Mouse (Mus musculus) liver (tissue): ENCODE data around the gene Cyp17a1.
A peak's percentile ranks its signal among the peaks of the same experiment; 100 is the strongest.

Experiments used
- DNase-seq: peaks from one replicate; pipeline ENCODE4 v3.0.0-alpha.2; 2020; ENCODE audit warnings: mixed read lengths

Gene Cyp17a1

DNA sequence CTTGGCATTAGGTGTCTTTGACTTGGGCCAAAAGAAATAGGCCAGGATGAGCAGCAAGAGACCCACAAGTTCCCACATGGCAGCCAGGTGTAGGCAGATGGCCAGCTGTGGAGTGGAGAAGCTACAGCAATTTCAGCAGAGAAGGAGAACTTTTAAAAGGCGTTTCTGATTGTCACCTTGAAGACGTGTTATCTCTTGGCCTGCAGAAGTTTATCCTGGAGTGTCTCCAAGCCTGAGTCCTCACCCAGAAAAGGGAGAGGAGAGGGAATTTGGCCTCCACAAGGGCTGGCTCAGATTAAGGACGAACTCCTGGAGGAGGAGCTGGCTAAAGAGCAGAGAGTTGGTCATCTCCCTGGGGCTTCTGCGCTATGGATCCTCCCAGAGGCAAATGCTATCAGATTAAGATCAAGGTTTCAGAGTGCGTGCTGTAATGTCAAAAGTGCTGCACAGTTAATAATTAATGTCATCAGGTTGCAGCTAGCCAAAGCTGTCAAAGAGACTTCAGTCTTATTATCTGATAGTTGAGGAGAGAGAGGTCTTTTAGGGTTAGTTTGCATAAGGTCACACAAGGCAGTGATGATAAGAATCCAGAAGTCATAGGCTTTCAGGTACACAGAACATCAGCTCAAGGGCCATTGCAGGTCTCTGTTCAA, at the start of gene Cyp17a1:
Gene Cyp17a1, minus strand, starts transcription at position 407 of the 653 bp plus-strand sequence.
- no peak for DNase-seq

DNA sequence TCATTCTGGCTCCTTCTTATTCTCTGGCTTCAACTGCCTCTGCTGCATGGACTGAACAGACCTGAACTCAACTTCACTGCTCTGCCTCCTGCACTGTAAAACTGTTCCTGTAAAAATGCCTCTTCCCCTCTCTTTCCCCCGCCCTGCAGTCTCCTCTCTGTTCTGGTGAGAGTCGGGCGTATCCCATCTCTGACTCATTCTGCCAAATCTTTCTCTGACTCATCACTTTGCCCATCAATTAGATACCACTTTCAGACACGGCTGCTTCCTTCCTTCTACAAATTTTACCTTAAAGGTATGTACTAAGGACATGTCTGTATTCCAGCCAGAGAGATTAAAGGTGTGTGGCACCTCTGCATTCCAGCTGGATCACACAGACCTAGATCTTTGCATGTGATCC, 45.2 kb upstream of the Cyp17a1 start:
- DNase-seq = no peak

DNA sequence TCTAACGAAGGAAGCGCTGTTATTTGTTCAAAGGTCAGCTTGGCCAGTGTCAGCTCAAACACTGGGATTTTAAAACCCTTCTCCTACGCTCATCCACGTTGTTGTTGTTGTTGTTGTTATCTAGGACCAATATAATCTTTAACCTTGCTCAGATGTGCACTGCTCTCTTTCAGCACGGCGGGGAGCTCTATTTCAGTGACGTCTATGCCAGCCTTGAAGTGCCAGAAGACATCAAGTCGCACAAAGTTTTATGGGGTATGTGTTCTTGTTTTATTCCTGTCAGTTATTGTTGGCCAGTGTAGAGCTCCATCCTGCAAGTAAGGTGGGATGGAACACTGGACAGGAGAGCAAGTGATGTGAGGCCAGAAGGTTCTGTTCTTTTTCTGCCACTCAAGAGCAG, 42.0 kb upstream of the Cyp17a1 start:
- DNase-seq = no peak

DNA sequence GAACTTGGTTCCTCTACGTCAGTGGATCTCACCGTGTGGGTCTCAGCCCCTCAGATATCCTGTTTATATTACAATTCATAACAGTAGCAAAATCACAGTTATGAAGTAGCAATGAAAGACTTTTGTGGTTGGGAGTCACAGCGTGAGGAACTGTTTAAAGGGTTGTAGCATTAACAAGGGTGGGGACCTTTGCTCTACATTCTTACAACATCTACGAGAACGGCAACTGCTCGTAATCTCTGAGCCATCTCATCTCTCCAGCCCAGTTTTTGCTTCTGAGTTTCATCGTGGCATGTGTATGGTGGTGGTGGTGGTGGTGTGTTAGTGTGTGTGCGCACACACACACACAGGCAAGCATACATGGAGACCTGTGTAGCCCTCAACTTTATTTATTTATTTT, 41.3 kb upstream of the Cyp17a1 start:
- no peak for DNase-seq

DNA sequence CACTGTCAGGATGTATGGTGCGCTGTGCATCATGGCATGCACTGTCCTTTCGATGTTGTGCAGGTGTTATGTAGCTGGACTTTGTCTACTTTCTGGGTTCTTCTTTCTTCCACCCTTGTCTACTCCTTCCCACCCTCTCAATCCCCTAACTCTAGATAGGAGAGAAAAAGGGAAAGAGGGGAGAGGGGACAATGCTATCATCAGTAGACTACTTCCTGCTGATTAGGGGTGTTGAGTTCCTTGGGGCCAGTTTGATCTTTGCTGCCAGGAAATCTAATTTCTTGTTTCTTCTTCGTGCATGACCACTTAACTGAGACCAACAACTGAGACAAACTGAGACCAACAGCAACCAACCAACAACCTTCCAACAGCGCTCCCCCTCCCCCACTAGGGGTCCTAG, 37.6 kb upstream of the Cyp17a1 start:
- no peak for DNase-seq

DNA sequence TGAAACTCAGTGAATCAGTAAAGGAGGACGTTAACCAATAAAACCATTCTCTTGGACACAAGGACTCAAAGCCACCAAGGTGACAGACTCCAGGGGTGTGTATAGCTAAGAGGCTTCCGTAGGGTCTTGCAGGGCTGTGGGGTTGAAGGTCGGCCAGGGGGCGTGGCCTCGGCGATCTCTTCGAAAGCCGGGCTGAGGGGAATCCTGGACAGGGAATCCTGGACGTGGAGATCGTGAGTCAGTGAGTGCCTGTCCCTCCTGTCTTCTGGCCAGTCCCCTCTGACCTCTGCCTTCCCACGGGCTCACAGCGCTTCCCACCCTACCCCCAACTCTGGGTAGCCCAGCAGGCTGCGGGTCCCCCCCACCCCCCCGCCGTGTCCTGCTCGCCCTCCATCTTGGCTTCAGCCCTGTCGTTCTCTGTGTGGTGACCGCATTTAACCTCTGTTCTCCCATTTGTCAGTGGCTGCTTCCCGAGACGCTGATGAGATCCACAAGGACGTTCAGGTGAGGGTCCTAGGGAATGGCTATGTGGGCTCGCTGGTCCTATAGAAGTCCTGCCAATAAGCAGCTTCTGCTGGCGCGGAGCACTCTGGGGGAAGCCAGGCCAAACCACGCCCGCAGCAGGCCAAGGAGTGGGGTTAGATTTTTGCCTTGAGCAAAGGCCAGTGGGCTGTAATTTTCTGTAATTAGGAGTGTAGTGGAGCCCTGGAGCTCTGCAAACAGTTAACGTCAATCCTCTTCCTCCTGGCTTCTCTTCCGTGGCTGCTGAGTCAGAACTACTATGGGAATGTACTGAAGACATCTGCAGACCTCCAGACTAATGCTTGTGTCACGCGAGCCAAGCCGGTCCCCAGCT, 34.6 kb upstream of the Cyp17a1 start, which contains the start of gene As3mt:
Gene As3mt, plus strand, starts transcription at position 163 of the 856 bp plus-strand sequence.
- peak; percentile 66 for DNase-seq

DNA sequence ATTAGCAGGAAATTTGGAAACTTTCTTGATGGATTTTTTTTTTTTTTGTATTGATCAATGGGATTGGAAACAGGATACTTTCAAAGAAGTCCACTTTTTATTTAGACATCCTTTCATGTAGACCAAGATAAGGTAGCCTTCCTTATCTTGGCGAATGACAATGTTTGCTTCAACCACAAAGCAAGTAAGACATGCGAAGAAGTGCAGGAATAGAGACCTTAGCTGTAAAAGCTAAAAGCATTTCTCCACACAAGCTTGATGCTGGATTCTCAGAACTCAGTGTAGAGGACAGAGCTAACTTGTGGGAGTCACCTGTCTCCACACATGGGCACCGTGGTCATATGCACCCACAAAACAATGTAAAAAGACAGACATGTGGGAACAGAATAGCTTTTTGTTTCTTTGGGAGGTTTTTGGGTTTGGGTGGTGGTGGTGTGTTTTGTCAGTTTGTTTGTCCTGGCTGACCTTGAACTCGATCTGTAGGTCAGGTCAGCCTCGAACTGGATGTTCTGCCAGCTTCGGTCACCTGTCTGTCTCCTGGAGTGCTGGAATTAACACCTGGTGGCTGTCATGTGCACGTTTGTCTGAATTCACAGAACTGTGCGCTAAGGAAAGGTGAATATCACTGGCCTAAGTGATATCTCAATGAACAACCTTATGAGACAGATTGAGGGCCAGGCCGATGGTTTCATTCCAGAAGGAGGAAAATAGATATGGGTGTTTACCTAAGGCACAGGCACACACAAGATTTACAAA, 33.7 kb upstream of the Cyp17a1 start:
- DNase-seq = no peak

DNA sequence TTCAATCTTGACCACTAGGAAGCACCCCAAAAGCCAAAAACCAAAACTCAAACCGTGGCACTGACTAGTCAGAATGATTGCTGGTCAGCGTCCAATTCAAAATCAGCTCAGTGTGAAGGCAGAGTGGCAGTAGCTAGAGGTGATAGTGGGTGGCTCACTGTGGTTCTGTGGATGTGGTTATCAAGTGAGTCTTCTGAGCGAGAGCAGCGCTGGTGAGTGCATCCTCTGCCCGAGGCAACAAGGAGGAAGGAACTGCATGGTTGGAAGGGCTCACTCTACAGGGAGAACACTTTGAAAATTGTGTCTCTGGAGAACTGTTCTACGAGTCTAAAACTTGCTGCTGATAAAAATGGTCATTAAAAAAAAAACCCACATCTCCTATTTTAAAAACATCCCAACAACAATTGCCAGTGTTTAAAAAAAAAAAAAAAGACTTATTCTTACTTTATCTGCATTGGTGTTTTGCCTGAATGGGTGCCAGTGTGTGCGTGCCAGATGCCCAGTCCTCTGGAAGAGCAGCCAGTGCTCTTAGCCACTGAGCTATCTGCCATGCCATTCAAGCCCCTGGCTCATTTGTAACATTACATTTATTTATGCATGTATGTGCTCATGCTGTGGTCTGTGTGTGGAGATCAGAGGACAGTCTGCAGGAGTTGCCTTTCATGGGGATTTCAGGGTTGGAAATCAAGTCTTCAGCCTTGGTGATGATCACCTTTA, 33.0 kb upstream of the Cyp17a1 start:
- DNase-seq = peak; percentile 14

DNA sequence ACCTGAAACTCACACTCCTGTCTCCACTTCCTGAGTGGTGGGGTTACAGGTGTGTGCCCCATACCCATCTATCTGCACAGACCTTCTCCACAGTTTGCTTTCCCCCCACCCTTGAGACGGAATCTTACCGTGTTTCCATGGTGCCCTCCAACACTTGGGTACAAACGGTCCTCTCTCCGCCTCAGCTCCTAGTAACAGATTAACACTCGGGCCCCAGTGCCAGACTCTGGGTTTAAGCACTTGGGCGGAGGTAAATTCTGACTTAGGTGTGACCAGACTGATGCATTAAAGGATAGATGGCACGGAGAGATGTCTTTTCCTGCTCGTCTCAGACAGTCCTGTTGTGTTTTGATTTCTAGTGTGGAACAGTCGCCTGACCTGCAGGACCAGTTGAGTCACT, 28.2 kb upstream of the Cyp17a1 start:
- no peak for DNase-seq

DNA sequence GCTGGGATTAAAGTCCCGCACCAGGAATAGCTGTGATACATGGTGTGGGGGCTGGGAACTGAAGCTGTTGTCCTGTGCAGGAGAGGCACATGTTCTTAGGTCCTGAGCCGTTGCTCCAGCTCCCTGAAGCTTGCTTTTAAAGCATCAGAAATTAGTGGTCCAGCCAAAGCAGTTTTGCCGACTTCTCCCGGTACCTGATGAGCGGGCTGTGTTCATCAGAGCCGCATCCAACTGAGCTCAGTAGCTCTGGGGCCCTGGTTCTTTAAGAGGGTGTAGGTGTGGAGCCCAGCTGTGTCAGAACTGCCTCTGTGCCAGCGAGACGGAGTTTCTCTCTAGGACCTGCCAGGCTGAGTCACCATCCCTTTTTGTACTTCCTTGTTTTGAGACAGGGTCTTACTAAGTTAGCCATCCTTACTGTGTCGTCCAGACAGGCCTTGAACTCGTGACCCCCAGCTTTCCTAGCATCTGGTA, 26.1 kb upstream of the Cyp17a1 start:
- DNase-seq = no peak

DNA sequence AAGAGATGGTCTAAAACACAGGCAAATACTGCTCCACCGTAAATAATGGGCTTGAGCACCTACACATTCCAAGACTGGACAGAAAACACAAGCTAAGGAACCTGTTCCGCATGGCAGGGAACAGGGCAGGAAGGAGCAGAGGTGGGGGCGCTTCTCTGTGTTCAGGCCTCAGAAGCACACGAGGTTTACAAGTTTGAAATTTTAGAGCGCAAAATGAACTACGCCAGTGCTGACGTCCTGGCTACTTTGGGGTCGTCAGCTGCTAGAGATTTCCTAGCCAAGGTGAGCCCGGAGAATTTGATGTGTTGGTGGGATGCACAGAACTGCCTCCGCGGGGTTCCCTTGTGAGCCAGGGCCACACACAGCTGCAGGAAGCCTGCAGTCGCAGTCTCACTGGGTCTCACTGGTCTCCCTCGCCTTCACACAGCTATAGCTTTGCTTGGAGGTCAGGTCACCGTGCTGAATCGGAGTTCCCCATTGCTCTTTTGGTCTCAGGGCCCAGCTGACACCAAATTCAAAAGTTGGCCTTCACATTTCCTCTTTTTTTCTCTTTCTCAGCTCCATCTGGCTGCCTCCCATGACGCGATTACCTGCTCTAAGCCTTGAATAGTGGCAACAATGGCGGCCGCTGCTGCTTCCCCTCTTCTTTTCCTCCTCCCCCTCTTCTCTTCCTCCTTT, 25.0 kb upstream of the Cyp17a1 start:
- no peak for DNase-seq

DNA sequence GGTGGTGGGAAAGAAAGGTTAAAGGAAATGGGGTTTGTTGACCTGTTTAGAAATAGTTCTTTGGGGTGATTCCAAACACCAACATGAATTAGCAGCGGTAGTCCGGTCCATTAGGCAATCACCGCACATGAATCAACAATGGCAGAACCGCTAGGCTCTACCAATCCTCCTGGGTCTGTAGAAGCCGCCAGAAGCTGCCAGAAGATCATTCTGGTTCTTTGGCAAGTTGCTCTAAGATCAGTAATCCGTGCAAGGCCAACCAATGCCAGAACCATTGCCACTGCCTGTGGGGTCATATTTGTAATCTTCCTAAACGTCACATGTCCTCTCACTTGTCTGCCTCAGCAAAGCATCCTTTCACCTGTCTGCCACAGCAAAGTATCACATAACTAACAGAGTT, 24.0 kb upstream of the Cyp17a1 start:
- DNase-seq = no peak

DNA sequence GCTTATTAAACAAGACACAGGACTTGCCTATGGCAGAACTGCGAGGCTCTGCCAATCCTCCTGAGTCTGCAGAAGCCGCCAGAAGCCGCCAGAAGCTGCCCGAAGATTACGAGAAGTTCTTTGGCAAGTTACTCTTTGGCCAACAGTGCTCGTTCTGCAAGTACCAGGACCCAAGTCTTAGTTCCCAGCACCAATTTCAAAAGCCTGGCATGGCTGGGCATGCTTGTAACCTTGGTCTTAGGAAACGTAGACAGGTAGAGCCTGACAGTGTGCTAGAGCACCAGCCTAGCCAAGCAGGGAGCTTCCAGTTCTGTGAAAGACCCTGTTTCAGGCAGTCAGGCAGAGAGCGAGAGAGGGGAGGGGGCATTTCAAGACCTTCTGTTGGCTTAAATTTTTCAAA, 23.5 kb upstream of the Cyp17a1 start:
- no peak for DNase-seq

DNA sequence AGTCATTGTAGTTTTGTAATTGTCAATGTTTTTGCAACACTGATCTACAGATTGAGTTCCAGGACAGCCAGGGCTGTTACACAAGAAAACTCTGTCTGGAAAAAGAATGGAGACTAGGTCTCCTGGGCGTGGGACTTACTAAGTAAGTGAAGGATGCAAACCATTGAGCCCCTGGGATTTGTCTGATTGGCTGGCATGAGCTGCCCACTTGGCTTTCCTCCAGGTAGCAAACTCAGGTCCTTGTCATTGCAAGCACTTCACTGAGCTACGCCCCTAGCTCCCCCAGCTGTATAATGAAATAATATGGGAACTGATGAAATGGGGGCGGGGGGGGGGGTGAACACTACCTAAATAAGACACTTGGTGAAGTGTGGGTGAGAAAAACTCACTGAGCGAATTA, 20.2 kb upstream of the Cyp17a1 start:
- no peak for DNase-seq

DNA sequence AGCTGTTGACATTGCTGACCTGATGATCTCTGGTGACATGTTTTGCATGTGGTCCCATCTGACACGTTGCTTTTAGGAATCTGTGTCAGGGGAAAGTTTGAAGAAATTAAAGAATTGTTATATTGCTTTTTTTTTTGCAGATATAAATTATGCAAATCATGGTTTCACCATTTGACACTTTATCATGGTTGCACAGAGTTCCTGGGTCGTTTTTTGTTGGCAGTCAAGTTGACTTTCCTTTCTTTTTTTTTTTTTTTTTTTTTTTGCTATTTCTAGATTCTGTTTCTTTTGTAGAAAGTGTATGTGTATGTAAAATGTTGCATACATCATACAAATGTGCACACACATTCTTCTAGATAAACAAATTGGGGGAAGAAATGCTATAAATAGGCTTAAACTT, 18.1 kb upstream of the Cyp17a1 start:
- DNase-seq = no peak

DNA sequence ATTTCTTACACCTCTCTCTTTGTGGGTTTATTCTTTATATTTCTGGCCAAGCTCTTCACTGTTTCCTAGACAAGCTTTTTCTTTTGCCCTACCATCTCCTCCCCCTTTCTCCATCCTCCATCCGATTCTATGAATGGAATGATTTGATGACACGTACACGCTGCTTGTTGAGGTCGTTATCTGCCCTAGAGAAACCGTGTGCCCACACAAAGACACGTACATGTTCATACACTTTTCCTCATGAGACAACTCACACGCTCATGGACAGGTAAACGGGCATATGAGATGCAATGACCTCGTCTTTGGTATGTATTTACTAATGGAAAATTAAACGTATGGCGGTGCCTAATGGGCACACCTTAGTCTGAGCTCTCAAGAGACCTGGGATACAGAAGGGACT, 17.4 kb upstream of the Cyp17a1 start:
- no peak for DNase-seq

DNA sequence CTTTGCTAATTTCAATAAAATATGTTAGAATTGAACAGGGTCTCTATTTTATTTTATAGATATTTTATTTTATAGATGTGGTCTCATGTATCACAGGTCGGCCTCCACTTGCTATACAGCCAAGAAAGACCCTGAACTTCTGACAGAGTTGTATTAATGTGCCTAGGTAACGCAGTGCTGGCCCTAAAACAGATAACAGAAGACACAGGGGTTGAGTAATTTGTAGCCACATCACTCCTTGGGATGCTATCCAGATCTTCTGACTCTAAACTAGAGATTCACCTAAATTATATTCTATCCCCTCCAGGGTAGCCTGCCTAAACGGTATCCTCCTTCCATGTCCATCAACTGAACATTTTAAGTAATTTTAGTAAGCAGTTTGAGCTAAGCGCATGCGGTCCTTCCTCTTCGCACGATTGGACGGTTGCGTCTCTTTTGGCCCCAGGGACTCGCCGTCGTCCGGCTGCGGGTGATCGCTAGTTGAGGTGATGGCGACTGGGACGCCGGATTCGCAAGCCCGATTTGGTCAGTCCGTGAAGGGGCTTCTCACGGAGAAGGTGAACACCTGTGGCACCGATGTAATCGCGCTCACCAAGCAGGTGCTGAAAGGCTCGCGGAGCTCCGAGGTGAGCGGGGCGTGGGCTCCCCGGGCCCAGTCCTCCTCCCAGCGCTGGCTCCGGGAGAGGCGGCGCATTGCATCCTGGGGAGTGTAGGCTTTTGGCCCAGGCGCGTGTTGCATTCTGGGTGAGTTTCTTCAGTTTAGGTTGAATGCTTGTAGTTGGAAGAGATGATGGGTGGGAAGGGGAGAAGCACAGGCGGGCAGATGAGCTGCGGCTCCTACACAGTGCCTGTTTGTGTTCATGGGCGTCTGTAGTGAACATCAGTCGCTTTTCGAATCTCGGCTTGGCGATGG, 16.7 kb upstream of the Cyp17a1 start, which contains the start of gene Borcs7:
Gene Borcs7, plus strand, starts transcription at position 447 of the 913 bp plus-strand sequence.
- peak; percentile 85 for DNase-seq

DNA sequence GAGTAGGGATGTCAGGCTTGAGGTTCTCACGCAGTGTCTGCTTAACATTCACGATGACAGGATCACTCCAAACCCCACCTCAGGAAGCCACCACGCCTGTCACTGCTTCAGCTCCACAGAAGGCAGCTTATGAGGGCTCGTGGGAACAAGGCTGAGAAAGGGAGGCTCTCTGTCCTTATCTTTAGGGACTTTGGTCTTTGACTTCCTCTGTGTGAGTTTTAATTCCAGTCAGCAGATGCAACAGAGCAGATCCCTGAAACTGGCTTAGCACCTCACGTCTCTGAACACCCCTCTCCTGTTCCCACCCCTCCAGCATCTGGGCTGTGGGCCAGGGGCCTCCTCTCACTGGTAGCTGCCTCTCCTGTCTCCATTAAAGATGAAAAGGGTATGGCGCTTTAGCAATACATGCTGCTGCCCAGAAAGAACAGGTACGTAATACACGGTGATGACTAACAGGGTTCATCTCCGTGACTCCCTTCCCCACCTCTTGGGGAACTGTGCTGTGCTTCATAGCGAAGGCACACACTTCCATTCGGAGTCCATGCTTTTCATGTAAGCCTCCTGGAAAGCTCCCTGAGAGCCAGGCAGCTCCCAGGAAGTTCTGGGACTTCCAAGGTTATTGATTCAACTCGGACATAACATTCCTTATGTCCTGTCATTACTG, 6.9 kb upstream of the Cyp17a1 start:
- no peak for DNase-seq

DNA sequence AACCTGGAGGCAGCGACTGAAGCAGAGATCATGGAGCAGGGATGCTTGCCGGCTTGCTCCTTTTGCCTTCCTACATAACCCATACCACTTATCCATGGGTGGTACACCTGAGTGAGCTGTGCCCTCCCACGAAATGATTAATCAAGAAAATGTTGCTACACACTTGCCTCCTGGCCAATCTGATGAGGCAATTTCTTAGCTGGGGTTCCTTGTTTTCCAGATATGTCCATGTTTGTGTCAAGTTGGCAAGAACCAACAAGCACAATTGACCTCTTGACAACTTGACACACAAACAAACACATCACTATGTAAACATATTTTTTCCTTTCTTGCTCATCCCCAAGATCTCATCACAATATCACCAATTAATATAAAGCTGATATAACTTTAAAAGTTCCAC, 2.7 kb upstream of the Cyp17a1 start:
- no peak for DNase-seq

DNA sequence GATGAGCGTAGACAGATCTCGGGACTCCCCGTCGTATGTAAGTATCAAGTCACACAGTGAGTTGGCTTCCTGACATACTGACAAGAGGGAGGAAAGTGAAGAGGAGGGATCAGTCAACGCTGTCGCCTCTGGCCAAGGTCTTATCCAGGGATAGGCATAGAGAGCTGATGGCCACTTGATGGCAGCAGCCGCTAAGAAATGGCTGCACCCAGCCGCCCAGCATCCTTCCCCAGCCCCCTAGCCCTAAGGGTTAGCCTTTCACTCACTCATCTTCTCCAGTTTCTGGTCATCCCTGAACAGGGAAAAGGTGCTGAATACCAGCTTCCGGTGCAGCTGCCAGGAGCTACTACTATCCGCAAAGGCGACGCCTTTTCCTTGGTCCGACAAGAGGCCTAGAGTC, 2.3 kb downstream of the Cyp17a1 start:
- DNase-seq = peak; percentile 57
